Mouse (Mus musculus): ENCODE data around the gene Ctcf. TPM values are rescaled to one million over a fixed set of nuclear protein-coding genes. Genes with fewer than 3 reads are reported as not detected.
A peak's percentile ranks its signal among the peaks of the same experiment; 100 is the strongest.

The Ctcf gene
- polyA plus RNA-seq, 1 experiment from 2014 or later: 76.9 TPM

GRCm38 (mm10) chr8:105604804-105605381 is 31.5 kb upstream of the Ctcf start, which contains the start of gene Ripor1:
Gene Ripor1 (plus strand): TSS chr8:105605255.
- Histone ChIP-seq H3K9ac (peak within 1 kb of the TSS; percentile 84), H3K4me2 (replicated peaks) (peak within 1 kb of the TSS; percentile 92), H3K36me3 (replicated peaks; ENCODE audit: control insufficient read depth, insufficient read depth) (no peaks in the 10 kb centered on the region), H3K27me3 (ENCODE audit: control insufficient read depth, insufficient read depth, low read length) (no peaks in the 10 kb centered on the region), H3K9me3 (ENCODE audit: control insufficient read depth, low read length) (no peaks in the 10 kb centered on the region), H3K4me1 (replicated peaks; ENCODE audit: control insufficient read depth, insufficient read depth, low read length) (peaks cover 19% of the 10 kb centered on the region), H3K4me3 (replicated peaks; ENCODE audit: low read length) (peak within 1 kb of the TSS; percentile 66), H3K27ac (peak within 1 kb of the TSS; percentile 87)
- WGBS: 1% methylated on average over 34 of the region's 42 CpGs
- ATAC-seq (ENCODE audit: low FRiP score): peak; percentile 78
- peak; percentile 77 for DNase-seq (ENCODE audit: low spot score)

- 1% methylated on average over 35 of the region's 39 CpGs for WGBS
- H3K27me3 ChIP-seq (ENCODE audit: control insufficient read depth, insufficient read depth, low read length): no peaks in the 10 kb centered on the region
- no peaks in the 10 kb centered on the region for H3K9me3 ChIP-seq (ENCODE audit: control insufficient read depth, low read length)
- DNase-seq (ENCODE audit: low spot score) (no peak), ATAC-seq (ENCODE audit: low FRiP score) (peak; percentile 26)
- peak overlapping the region; percentile 87 for H3K27ac ChIP-seq
- peak overlapping the region; percentile 66 for H3K4me3 ChIP-seq (replicated peaks; ENCODE audit: low read length)
- H3K36me3 ChIP-seq (replicated peaks; ENCODE audit: control insufficient read depth, insufficient read depth): no peaks in the 10 kb centered on the region
- peaks cover 19% of the 10 kb centered on the region for H3K4me1 ChIP-seq (replicated peaks; ENCODE audit: control insufficient read depth, insufficient read depth, low read length)
- H3K9ac ChIP-seq: peak overlapping the region; percentile 84
- H3K4me2 ChIP-seq (replicated peaks): peak overlapping the region; percentile 92
Observed at GRCm38 (mm10) chr8:105605491-105606188, 30.7 kb upstream of the Ctcf start.

- H3K36me3 ChIP-seq (replicated peaks; ENCODE audit: control insufficient read depth, insufficient read depth): no peaks in the 10 kb centered on the region
- peak; percentile 85 for DNase-seq (ENCODE audit: low spot score)
- peak overlapping the region; percentile 84 for H3K9ac ChIP-seq
- H3K4me3 ChIP-seq (replicated peaks; ENCODE audit: low read length): peak overlapping the region; percentile 66
- peaks cover 19% of the 10 kb centered on the region for H3K4me1 ChIP-seq (replicated peaks; ENCODE audit: control insufficient read depth, insufficient read depth, low read length)
- H3K27me3 ChIP-seq (ENCODE audit: control insufficient read depth, insufficient read depth, low read length): no peaks in the 10 kb centered on the region
- 2% methylated on average over 30 of the region's 30 CpGs for WGBS
- H3K9me3 ChIP-seq (ENCODE audit: control insufficient read depth, low read length): no peaks in the 10 kb centered on the region
- peak; percentile 78 for ATAC-seq (ENCODE audit: low FRiP score)
- peak overlapping the region; percentile 92 for H3K4me2 ChIP-seq (replicated peaks)
- H3K27ac ChIP-seq: peak overlapping the region; percentile 87
Observed at GRCm38 (mm10) chr8:105606189-105607023, 30.0 kb upstream of the Ctcf start.

- WGBS: 8% methylated on average over 10 of the region's 10 CpGs
- peaks cover 19% of the 10 kb centered on the region for H3K4me1 ChIP-seq (replicated peaks; ENCODE audit: control insufficient read depth, insufficient read depth, low read length)
- H3K9me3 ChIP-seq (ENCODE audit: control insufficient read depth, low read length): no peaks in the 10 kb centered on the region
- no peaks in the 10 kb centered on the region for H3K36me3 ChIP-seq (replicated peaks; ENCODE audit: control insufficient read depth, insufficient read depth)
- H3K4me2 ChIP-seq (replicated peaks): peak overlapping the region; percentile 92
- peaks cover 6% of the 10 kb centered on the region for H3K27me3 ChIP-seq (ENCODE audit: control insufficient read depth, insufficient read depth, low read length)
- no peak for DNase-seq (ENCODE audit: low spot score)
- peak overlapping the region; percentile 66 for H3K4me3 ChIP-seq (replicated peaks; ENCODE audit: low read length)
- H3K9ac ChIP-seq: peak overlapping the region; percentile 84
- H3K27ac ChIP-seq: peak overlapping the region; percentile 87; the same call in 1 of the 2 replicates
- ATAC-seq (ENCODE audit: low FRiP score): no peak
Observed at GRCm38 (mm10) chr8:105607062-105607461, 29.3 kb upstream of the Ctcf start.

GRCm38 (mm10) chr8:105607684-105608083 is 28.7 kb upstream of the Ctcf start:
- H3K9ac ChIP-seq: no peak overlapping the region

GRCm38 (mm10) chr8:105609355-105609754 is 27.0 kb upstream of the Ctcf start:
- no peak for ATAC-seq (ENCODE audit: low FRiP score)
- 80% methylated on average over 2 of the region's 2 CpGs for WGBS

More at GRCm38 (mm10) chr8:105607684-105608083, 28.7 kb upstream of the Ctcf start:
- 28% methylated on average over 4 of the region's 4 CpGs for WGBS
- H3K27me3 ChIP-seq (ENCODE audit: control insufficient read depth, insufficient read depth, low read length): peaks cover 12% of the 10 kb centered on the region
- DNase-seq (ENCODE audit: low spot score) (no peak), ATAC-seq (ENCODE audit: low FRiP score) (no peak)
- no peak overlapping the region for H3K4me3 ChIP-seq (replicated peaks; ENCODE audit: low read length)
- H3K9me3 ChIP-seq (ENCODE audit: control insufficient read depth, low read length): no peaks in the 10 kb centered on the region
- H3K36me3 ChIP-seq (replicated peaks; ENCODE audit: control insufficient read depth, insufficient read depth): no peaks in the 10 kb centered on the region
- H3K4me2 ChIP-seq (replicated peaks): peak overlapping the region; percentile 92
- no peak overlapping the region for H3K27ac ChIP-seq
- H3K4me1 ChIP-seq (replicated peaks; ENCODE audit: control insufficient read depth, insufficient read depth, low read length): peaks cover 19% of the 10 kb centered on the region

GRCm38 (mm10) chr8:105609771-105610170 is 26.6 kb upstream of the Ctcf start:
- Histone ChIP-seq H3K4me3 (replicated peaks; ENCODE audit: low read length) (no peak overlapping the region), H3K4me1 (replicated peaks; ENCODE audit: control insufficient read depth, insufficient read depth, low read length) (peaks cover 27% of the 10 kb centered on the region), H3K4me2 (replicated peaks) (no peak overlapping the region), H3K27me3 (ENCODE audit: control insufficient read depth, insufficient read depth, low read length) (peaks cover 25% of the 10 kb centered on the region), H3K9ac (no peak overlapping the region), H3K36me3 (replicated peaks; ENCODE audit: control insufficient read depth, insufficient read depth) (peaks cover under 1% of the 10 kb centered on the region; the same call in 1 of the 2 replicates), H3K27ac (no peak overlapping the region), H3K9me3 (ENCODE audit: control insufficient read depth, low read length) (no peaks in the 10 kb centered on the region)
- WGBS: 72% methylated on average over 4 of the region's 4 CpGs
- DNase-seq (ENCODE audit: low spot score) (no peak), ATAC-seq (ENCODE audit: low FRiP score) (no peak)

More at GRCm38 (mm10) chr8:105609355-105609754, 27.0 kb upstream of the Ctcf start:
- DNase-seq (ENCODE audit: low spot score): no peak
- peaks cover 21% of the 10 kb centered on the region for H3K27me3 ChIP-seq (ENCODE audit: control insufficient read depth, insufficient read depth, low read length)
- H3K9ac ChIP-seq: no peak overlapping the region
- H3K9me3 ChIP-seq (ENCODE audit: control insufficient read depth, low read length): no peaks in the 10 kb centered on the region
- H3K4me2 ChIP-seq (replicated peaks): no peak overlapping the region
- no peak overlapping the region for H3K27ac ChIP-seq
- no peak overlapping the region for H3K4me3 ChIP-seq (replicated peaks; ENCODE audit: low read length)
- peaks cover 29% of the 10 kb centered on the region for H3K4me1 ChIP-seq (replicated peaks; ENCODE audit: control insufficient read depth, insufficient read depth, low read length)
- H3K36me3 ChIP-seq (replicated peaks; ENCODE audit: control insufficient read depth, insufficient read depth): no peaks in the 10 kb centered on the region

- Histone ChIP-seq H3K9ac (no peak overlapping the region), H3K27ac (no peak overlapping the region), H3K4me3 (replicated peaks; ENCODE audit: low read length) (no peak overlapping the region), H3K4me2 (replicated peaks) (no peak overlapping the region), H3K27me3 (ENCODE audit: control insufficient read depth, insufficient read depth, low read length) (peaks cover 27% of the 10 kb centered on the region), H3K36me3 (replicated peaks; ENCODE audit: control insufficient read depth, insufficient read depth) (peaks cover 22% of the 10 kb centered on the region), H3K4me1 (replicated peaks; ENCODE audit: control insufficient read depth, insufficient read depth, low read length) (peaks cover 25% of the 10 kb centered on the region), H3K9me3 (ENCODE audit: control insufficient read depth, low read length) (no peaks in the 10 kb centered on the region)
- DNase-seq (ENCODE audit: low spot score) (no peak), ATAC-seq (ENCODE audit: low FRiP score) (no peak)
- WGBS: 89% methylated on average over 9 of the region's 9 CpGs
Observed at GRCm38 (mm10) chr8:105611836-105612235, 24.5 kb upstream of the Ctcf start.

- DNase-seq (ENCODE audit: low spot score): no peak
- H3K27ac ChIP-seq: no peak overlapping the region
- WGBS: 2% methylated on average over 20 of the region's 20 CpGs
- peak overlapping the region; percentile 71 for H3K4me2 ChIP-seq (replicated peaks)
- H3K4me3 ChIP-seq (replicated peaks; ENCODE audit: low read length): peak overlapping the region; percentile 9; the same call in 1 of the 2 replicates
- no peaks in the 10 kb centered on the region for H3K9me3 ChIP-seq (ENCODE audit: control insufficient read depth, low read length)
- H3K4me1 ChIP-seq (replicated peaks; ENCODE audit: control insufficient read depth, insufficient read depth, low read length): peaks cover 15% of the 10 kb centered on the region
- H3K27me3 ChIP-seq (ENCODE audit: control insufficient read depth, insufficient read depth, low read length): peaks cover 27% of the 10 kb centered on the region
- ATAC-seq (ENCODE audit: low FRiP score): no peak
- peaks cover 34% of the 10 kb centered on the region for H3K36me3 ChIP-seq (replicated peaks; ENCODE audit: control insufficient read depth, insufficient read depth)
- peak overlapping the region; percentile 24; the same call in 1 of the 2 replicates for H3K9ac ChIP-seq
Observed at GRCm38 (mm10) chr8:105613037-105613436, 23.3 kb upstream of the Ctcf start.

Measured in hindbrain, embryonic 14.5 days (tissue).